Mouse (Mus musculus): ENCODE measurements at regions not wholly inside any gene's neighbourhood (a gene's known extent, or its start where the extent isn't known, plus 50 kb on each side); places are given as distances from the start of the nearest gene placed in this dataset.

GRCm38 (mm10) chr9:120708507-120708906 is 137.3 kb downstream of the Rpl14 start:
- TF ChIP-seq GATA1 (IDR thresholded peaks at IDR 0.05; ENCODE audit: borderline replicate concordance, low read length) = no peak
- no peak for TF ChIP-seq FLI1 (IDR thresholded peaks at IDR 0.05; ENCODE audit: low read length)

Data from megakaryocyte, embryonic 14.5 days (primary cell).